Mouse (Mus musculus) testis, adult 2 months (tissue): ENCODE data around the gene Tldc1.

Source experiments
- CTCF ChIP-seq: fragments of 200-500 bp; IDR thresholded peaks from 2 replicates; pipeline ENCODE4 v1.5.1; 2012; ENCODE audit warnings: low read depth, mild to moderate bottlenecking, inconsistent platforms, low read length, moderate library complexity; ENCODE audit not compliant: control insufficient read depth, insufficient read depth, insufficient replicate concordance
- POLR2A ChIP-seq: fragments of 200-500 bp; IDR thresholded peaks from 2 replicates; pipeline ENCODE4 v1.6.1; 2012; ENCODE audit warnings: low read depth, mild to moderate bottlenecking, inconsistent platforms, low read length, moderate library complexity; ENCODE audit not compliant: control insufficient read depth

- TF ChIP-seq POLR2A (no peak), CTCF (no peak)
Observed at GRCm38 (mm10) chr8:119762226-119763220, 15.7 kb downstream of the Tldc1 start.
